Mouse (Mus musculus) hindbrain, embryonic 14.5 days (tissue): ENCODE measurements at regions not wholly inside any gene's neighbourhood (a gene's known extent, or its start where the extent isn't known, plus 50 kb on each side); places are given as distances from the start of the nearest gene placed in this dataset.

ENCODE experiments used
- ATAC-seq: fragments of 200-750 bp; cut with Nextera tagmentation; 2 replicates; pipeline ENCODE4 v1.8.0; 2017; ENCODE audit warnings: moderate number of reproducible peaks, mild to moderate bottlenecking, moderate TSS enrichment, moderate library complexity; ENCODE audit not compliant: low FRiP score
- DNase-seq: peaks from one replicate; pipeline ENCODE4 v3.0.0-alpha.2; 2015; ENCODE audit warnings: low spot score
- H3K27ac ChIP-seq: fragments of 300-500 bp; sonication (generic); 2 replicates; pipeline ENCODE4 v1.5.1; 2014; ENCODE audit warnings: mild to moderate bottlenecking, moderate library complexity
- H3K27me3 ChIP-seq: fragments of 300-500 bp; sonication (generic); 2 replicates; pipeline ENCODE4 v1.6.1; 2014; ENCODE audit warnings: mild to moderate bottlenecking, low read length, mixed read lengths; ENCODE audit not compliant: control insufficient read depth, insufficient read depth
- H3K36me3 ChIP-seq: fragments of 300-500 bp; sonication (generic); replicated peaks from 2 replicates; pipeline ENCODE4 v1.6.1; 2014; ENCODE audit not compliant: control insufficient read depth, insufficient read depth
- H3K4me1 ChIP-seq: fragments of 300-500 bp; sonication (generic); replicated peaks from 2 replicates; pipeline ENCODE4 v1.6.1; 2014; ENCODE audit warnings: antibody characterized with exemption, low read length, mixed read lengths; ENCODE audit not compliant: control insufficient read depth, insufficient read depth
- H3K4me2 ChIP-seq: fragments of 300-500 bp; sonication (generic); replicated peaks from 2 replicates; pipeline ENCODE4 v1.6.1; 2014; ENCODE audit warnings: mild to moderate bottlenecking, moderate library complexity
- H3K4me3 ChIP-seq: fragments of 300-500 bp; sonication (generic); replicated peaks from 2 replicates; pipeline ENCODE4 v1.5.1; 2014; ENCODE audit warnings: mild to moderate bottlenecking, low read length
- H3K9ac ChIP-seq: fragments of 300-500 bp; sonication (generic); 2 replicates; pipeline ENCODE4 v1.6.1; 2014
- H3K9me3 ChIP-seq: fragments of 300-500 bp; sonication (generic); 2 replicates; pipeline ENCODE4 v1.6.1; 2016; ENCODE audit warnings: low read length; ENCODE audit not compliant: control insufficient read depth
- WGBS: fragments of 180-500 bp; shearing (Covaris S2); extraction: QIAGEN DNeasy Blood & Tissue Kit; methylation state at CpG from one replicate; pipeline ENCODE4 v1.1.7; 2014; 5-methylcytosine and 5-hydroxymethylcytosine counted together

- H3K4me2 ChIP-seq, result no peak overlapping the region
- WGBS, result 61% methylated on average over 2 of the region's 2 CpGs
- H3K27ac ChIP-seq, result no peak overlapping the region
- no peak overlapping the region for H3K9ac ChIP-seq
- no peaks in the 10 kb centered on the region for H3K36me3 ChIP-seq
- no peaks in the 10 kb centered on the region for H3K4me1 ChIP-seq
- ATAC-seq, result no peak
- H3K27me3 ChIP-seq, result no peaks in the 10 kb centered on the region
- H3K4me3 ChIP-seq, result no peak overlapping the region
- DNase-seq, result no peak
- H3K9me3 ChIP-seq, result no peaks in the 10 kb centered on the region
These were observed 827.7 kb upstream of the Rag2 start for GRCm38 (mm10) chr2:100796830-100797229.

DNA sequence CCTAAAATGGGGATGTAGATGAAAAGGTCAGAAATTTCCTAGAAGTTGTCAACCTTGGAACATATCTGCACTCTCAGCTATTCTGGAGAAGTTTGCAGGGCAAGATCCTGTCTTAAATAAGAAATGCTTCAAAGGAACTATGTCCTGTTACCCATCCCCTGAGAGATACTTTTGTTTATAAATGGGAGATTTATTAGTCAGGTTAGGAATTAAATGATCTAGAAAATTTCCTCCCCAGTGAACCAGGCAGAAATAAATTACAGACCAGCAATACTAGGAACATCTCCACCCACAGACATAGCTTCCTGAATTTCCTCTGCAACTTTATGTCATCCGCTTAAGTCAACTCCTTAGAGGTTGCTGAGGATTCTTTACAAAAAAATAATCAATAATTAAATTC is 827.0 kb upstream of the Rag2 start:
- DNase-seq (no peak), ATAC-seq (no peak)
- Histone ChIP-seq H3K9ac (no peak overlapping the region), H3K9me3 (no peaks in the 10 kb centered on the region), H3K27ac (no peak overlapping the region), H3K4me3 (no peak overlapping the region), H3K27me3 (no peaks in the 10 kb centered on the region), H3K4me1 (no peaks in the 10 kb centered on the region), H3K4me2 (no peak overlapping the region), H3K36me3 (no peaks in the 10 kb centered on the region)
- 95% methylated on average over 1 of the region's 1 CpGs for WGBS

- ATAC-seq (no peak), DNase-seq (no peak)
- no peak overlapping the region for H3K27ac ChIP-seq
- no peaks in the 10 kb centered on the region for H3K4me1 ChIP-seq
- H3K9me3 ChIP-seq, result no peaks in the 10 kb centered on the region
- no peak overlapping the region for H3K9ac ChIP-seq
- H3K4me2 ChIP-seq, result no peak overlapping the region
- H3K27me3 ChIP-seq, result no peaks in the 10 kb centered on the region
- no peak overlapping the region for H3K4me3 ChIP-seq
- 79% methylated on average over 2 of the region's 2 CpGs for WGBS
- H3K36me3 ChIP-seq, result no peaks in the 10 kb centered on the region
These were observed 812.0 kb upstream of the Rag2 start for GRCm38 (mm10) chr2:100812546-100812945.

DNA sequence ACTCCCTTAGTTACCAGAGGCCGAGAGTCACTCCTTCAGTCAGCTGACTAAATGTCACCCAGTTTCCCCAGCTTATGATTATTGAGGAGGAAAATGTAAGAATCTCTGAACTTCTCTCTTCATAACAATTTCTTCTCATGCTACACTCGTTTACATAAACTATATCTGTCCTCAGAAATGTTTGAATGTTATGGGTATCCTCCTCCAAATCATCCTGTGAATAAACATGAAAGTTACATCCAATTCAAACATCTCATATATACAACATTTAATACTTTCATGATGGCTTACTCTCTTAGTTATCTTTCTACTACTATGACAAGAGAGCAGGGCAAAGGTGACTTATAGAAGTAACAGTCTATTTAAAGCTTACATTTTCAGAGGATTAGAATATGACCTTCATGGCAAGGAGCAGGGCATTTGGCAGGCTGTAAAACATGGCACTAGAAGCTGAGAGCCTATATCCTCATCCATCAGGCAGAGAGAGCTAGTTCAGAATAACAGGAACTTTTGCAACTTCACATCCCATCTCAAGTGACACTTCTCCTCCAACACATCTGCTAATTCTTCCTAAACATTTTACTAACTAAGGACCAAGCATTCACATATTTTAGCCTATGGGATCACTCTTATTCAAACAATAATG is 809.8 kb upstream of the Rag2 start:
- no peak for ATAC-seq
- H3K36me3 ChIP-seq, result no peaks in the 10 kb centered on the region
- H3K9me3 ChIP-seq, result no peaks in the 10 kb centered on the region
- H3K4me3 ChIP-seq, result no peak overlapping the region
- no peaks in the 10 kb centered on the region for H3K4me1 ChIP-seq
- no peak overlapping the region for H3K9ac ChIP-seq
- H3K4me2 ChIP-seq, result no peak overlapping the region
- DNase-seq, result no peak
- H3K27ac ChIP-seq, result no peak overlapping the region
- WGBS, result 74% methylated on average over 2 of the region's 2 CpGs
- no peaks in the 10 kb centered on the region for H3K27me3 ChIP-seq

DNA sequence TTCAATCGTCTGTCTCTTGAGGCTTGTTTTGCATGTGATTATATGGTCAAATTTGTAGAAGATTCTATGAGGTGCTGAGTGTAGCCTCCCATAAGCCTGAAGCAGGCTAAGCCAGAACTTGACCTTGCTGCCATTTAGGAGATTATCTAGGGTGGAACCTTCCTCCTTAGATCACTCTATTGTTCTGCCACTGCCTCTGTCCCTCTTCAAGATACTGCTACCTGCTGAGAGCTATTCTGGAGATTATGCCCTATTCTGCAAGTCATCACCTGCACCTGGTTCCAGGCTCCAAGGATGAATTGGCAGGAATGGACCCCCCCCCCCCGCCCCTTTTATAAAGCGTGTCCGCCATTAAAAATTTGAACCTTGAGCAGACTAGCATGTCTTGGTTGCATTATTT is 790.5 kb upstream of the Rag2 start:
- H3K4me1 ChIP-seq, result no peaks in the 10 kb centered on the region
- H3K9ac ChIP-seq, result no peak overlapping the region
- no peak overlapping the region for H3K4me3 ChIP-seq
- H3K36me3 ChIP-seq, result no peaks in the 10 kb centered on the region
- no peak for DNase-seq
- ATAC-seq, result no peak
- H3K4me2 ChIP-seq, result no peak overlapping the region
- H3K9me3 ChIP-seq, result no peaks in the 10 kb centered on the region
- no peaks in the 10 kb centered on the region for H3K27me3 ChIP-seq
- no peak overlapping the region for H3K27ac ChIP-seq
- 86% methylated on average over 4 of the region's 4 CpGs for WGBS

DNA sequence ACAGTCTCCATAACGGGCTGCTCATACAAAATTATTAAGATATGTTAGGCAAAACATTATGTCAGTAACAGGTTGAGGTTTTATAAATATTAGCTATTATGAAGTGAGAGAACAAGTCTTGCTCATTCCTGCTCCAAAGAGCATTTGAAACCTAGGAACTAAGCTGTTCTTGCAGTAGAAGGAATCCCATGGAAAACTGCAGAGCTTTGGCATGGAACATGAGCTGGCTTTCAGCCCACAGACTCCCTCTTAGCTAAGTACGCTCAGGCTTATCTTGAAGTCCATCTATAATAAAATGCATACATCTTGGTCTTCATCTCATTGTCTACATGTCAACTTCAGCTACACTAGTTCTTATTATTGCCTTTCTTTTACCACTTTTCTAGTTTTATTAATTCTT is 766.7 kb upstream of the Rag2 start:
- Histone ChIP-seq H3K9ac (no peak overlapping the region), H3K36me3 (no peaks in the 10 kb centered on the region), H3K4me3 (no peak overlapping the region), H3K9me3 (no peaks in the 10 kb centered on the region), H3K27ac (no peak overlapping the region), H3K4me1 (no peaks in the 10 kb centered on the region), H3K4me2 (no peak overlapping the region), H3K27me3 (no peaks in the 10 kb centered on the region)
- DNase-seq, result no peak
- ATAC-seq, result no peak
- WGBS, result 83% methylated on average over 2 of the region's 2 CpGs

DNA sequence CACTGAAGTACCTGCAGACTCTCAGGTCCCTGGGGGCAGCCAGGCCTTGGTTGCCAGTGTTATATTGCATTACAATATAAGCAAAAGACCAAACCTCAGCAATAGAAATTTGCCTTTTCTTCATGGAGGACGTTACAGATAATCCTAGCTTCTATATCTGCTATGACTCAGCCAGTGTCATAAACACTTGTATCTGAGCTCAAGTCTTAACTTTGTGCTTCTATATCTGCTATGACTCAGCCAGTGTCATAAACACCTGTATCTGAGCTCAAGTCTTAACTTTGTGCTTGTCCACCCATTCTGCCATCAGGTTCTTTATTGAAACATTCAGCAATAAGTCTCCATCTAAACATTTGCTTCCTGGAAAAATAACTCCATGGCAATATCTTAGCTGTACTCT is 759.0 kb upstream of the Rag2 start:
- H3K9ac ChIP-seq, result no peak overlapping the region
- H3K36me3 ChIP-seq, result no peaks in the 10 kb centered on the region
- no peak overlapping the region for H3K4me2 ChIP-seq
- H3K4me1 ChIP-seq, result no peaks in the 10 kb centered on the region
- H3K9me3 ChIP-seq, result no peaks in the 10 kb centered on the region
- WGBS, result 92% methylated on average over 1 of the region's 1 CpGs
- no peak for DNase-seq
- ATAC-seq, result no peak
- H3K4me3 ChIP-seq, result no peak overlapping the region
- H3K27ac ChIP-seq, result no peak overlapping the region
- no peaks in the 10 kb centered on the region for H3K27me3 ChIP-seq
